Mouse (Mus musculus) kidney, adult 2 months (tissue): Measurements from ENCODE around the gene Fras1. TPM values are rescaled to one million over a fixed set of nuclear protein-coding genes. Genes with fewer than 3 reads are reported as not detected.

ENCODE experiments used
- DNase-seq: peaks from one replicate; pipeline ENCODE4 v3.0.0; 2021
- H3K27ac ChIP-seq: fragments of 200-500 bp; 2 replicates; pipeline ENCODE4 v1.5.1; 2012; ENCODE audit warnings: low read depth, low read length, control low read depth, inconsistent platforms; ENCODE audit not compliant: insufficient read depth
- H3K27me3 ChIP-seq: fragments of 200-500 bp; replicated peaks from 2 replicates; pipeline ENCODE4 v1.6.1; 2012; ENCODE audit warnings: mild to moderate bottlenecking, moderate library complexity, low read length, inconsistent platforms; ENCODE audit not compliant: control insufficient read depth, insufficient read depth
- H3K36me3 ChIP-seq: fragments of 200-500 bp; 2 replicates; pipeline ENCODE4 v1.6.1; 2012; ENCODE audit warnings: mild to moderate bottlenecking, moderate library complexity, low read length, inconsistent platforms; ENCODE audit not compliant: control insufficient read depth, insufficient read depth
- H3K4me1 ChIP-seq: fragments of 200-500 bp; 2 replicates; pipeline ENCODE4 v1.6.1; 2011; ENCODE audit warnings: low read length; ENCODE audit not compliant: control insufficient read depth, insufficient read depth
- H3K4me3 ChIP-seq: fragments of 200-500 bp; 2 replicates; pipeline ENCODE4 v1.5.1; 2011; ENCODE audit warnings: mild to moderate bottlenecking, low read depth, low read length, control low read depth; ENCODE audit not compliant: insufficient read depth
- CTCF ChIP-seq: fragments of 200-500 bp; conservative IDR thresholded peaks from 2 replicates; pipeline ENCODE4 v1.5.1; 2011; ENCODE audit warnings: low read depth, mild to moderate bottlenecking, control low read depth, low read length, moderate library complexity, mixed read lengths; ENCODE audit not compliant: insufficient read depth, insufficient read length
- POLR2A ChIP-seq: fragments of 200-500 bp; IDR thresholded peaks from one replicate; pipeline ENCODE4 v1.6.1; 2011; ENCODE audit warnings: low read depth, low read length, control low read depth
- WGBS: fragments of 180-500 bp; shearing (Covaris S2); methylation state at CpG from one replicate; pipeline ENCODE4 v1.1.7; 2018; 5-methylcytosine and 5-hydroxymethylcytosine counted together
- polyA plus RNA-seq: library from polyadenylated mRNA; depleted of rRNA; stranded (reverse); fragments of >200 nt; gene quantifications from 2 replicates; pipeline ENCODE4 v1.2.3, GENCODE M21; 2012

The Fras1 gene
- polyA plus RNA-seq, 1 experiment = 6.1 TPM

GRCm38 (mm10) chr5:96402555-96402954, 28.8 kb downstream of the Fras1 start:
- H3K27me3 ChIP-seq = no peaks in the 10 kb centered on the region
- no peak overlapping the region for H3K4me3 ChIP-seq
- H3K4me1 ChIP-seq = peaks cover 8% of the 10 kb centered on the region; the same call in 1 of the 2 replicates
- TF ChIP-seq CTCF (no peak), POLR2A (no peak)
- 51% methylated on average over 3 of the region's 3 CpGs for WGBS
- H3K27ac ChIP-seq = peak overlapping the region; percentile 85
- H3K36me3 ChIP-seq = no peaks in the 10 kb centered on the region
- peak; percentile 90 for DNase-seq

DNA sequence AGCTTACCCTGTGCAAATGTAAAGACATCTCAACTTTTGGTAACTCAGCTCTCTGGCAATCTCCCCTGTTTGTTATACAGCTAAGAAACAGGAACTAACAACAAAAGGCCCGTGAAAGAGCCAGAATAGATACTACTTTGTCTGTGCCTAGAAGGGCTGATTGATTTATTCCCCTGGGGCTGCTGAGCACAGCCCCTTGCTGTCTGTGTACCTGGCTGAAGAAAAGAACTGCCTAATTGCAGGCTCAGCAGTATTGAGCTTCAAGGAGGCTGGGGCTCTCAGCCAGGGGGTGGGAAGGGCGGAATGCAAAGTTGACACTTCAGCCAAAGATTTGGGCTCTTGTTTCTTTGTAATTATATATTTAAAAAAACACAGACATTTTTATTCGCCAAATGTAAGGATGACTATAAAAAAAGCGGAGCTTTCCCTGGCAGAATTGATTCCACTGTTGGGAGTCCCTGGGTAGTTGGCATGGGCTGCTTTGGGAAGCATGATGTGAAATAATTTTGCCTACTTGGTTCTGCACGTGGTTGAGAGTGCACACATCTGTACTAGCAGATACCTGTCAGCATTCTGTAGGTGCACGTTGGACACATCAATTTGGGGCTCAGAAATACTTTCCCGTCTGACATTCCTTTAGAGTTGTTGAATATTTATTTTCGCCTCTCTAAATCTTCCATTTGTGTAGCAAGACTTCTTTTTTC, 31.5 kb downstream of the Fras1 start:
- H3K4me1 ChIP-seq = peaks cover 8% of the 10 kb centered on the region; the same call in 1 of the 2 replicates
- H3K27ac ChIP-seq = no peak overlapping the region
- H3K27me3 ChIP-seq = no peaks in the 10 kb centered on the region
- 63% methylated on average over 8 of the region's 8 CpGs for WGBS
- no peak for DNase-seq
- no peak overlapping the region for H3K4me3 ChIP-seq
- H3K36me3 ChIP-seq = no peaks in the 10 kb centered on the region
- TF ChIP-seq POLR2A (no peak), CTCF (no peak)

GRCm38 (mm10) chr5:96408291-96408690, 34.5 kb downstream of the Fras1 start:
- Histone ChIP-seq H3K4me3 (no peak overlapping the region), H3K27me3 (no peaks in the 10 kb centered on the region), H3K36me3 (no peaks in the 10 kb centered on the region), H3K27ac (no peak overlapping the region), H3K4me1 (peaks cover 5% of the 10 kb centered on the region; the same call in 1 of the 2 replicates)
- no peak for DNase-seq
- TF ChIP-seq POLR2A (no peak), CTCF (no peak)
- WGBS = 69% methylated on average over 2 of the region's 2 CpGs

DNA sequence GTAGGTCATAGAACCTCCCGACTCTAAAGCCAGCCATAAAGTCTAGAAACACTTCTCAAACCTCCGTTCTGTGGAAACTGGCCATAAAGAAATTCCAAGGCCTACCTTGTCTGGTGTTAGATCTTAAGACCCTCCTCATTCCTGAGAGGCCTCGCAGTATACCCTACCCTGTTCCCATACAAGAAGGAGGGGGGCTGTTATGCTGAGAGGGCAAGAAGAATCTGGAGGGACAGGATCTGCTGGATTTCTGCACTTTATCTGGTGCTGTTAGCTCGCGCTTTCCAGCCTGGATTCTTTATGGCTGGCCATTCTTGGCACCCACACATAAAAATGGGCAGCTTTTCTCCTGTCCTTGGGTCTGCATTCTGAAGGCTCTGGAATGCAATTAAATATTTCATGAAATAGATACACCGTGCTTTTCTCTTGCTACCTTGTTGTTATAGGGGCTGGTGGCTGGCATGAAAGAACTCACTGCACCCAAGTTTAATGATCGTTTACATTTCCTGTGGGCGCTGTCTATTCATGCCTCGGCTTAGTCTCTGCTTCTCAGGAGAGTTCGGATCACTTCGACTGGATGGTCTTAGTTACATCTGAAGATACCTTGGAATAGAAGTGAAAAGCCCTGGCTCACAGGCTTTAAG, 39.1 kb downstream of the Fras1 start:
- DNase-seq = peak; percentile 31
- no peak overlapping the region for H3K4me3 ChIP-seq
- H3K36me3 ChIP-seq = no peaks in the 10 kb centered on the region
- H3K27me3 ChIP-seq = no peaks in the 10 kb centered on the region
- WGBS = 52% methylated on average over 11 of the region's 11 CpGs
- H3K4me1 ChIP-seq = peaks cover 5% of the 10 kb centered on the region; the same call in 1 of the 2 replicates
- TF ChIP-seq CTCF = no peak
- no peak for TF ChIP-seq POLR2A
- H3K27ac ChIP-seq = peak overlapping the region; percentile 16; the same call in 1 of the 2 replicates

DNA sequence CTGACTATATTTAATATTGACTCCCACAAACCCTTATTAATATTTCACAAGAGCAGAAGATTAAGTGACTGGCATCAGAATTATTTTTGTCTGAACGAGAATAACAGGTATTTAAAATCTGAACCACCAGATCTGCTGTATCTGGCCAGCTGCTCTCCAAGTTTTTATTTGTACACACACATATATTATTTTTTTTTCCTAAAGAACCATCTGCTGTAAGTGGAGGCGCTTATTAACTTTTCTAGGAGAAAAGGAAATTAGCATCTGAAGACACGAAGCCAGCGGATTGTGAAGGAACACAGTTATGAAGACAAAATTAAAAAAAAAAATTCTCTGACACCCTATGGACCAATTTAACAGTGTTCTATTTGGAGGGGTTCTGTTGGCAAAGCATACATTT, 43.4 kb downstream of the Fras1 start:
- DNase-seq = no peak
- no peak overlapping the region for H3K4me3 ChIP-seq
- no peak overlapping the region for H3K27ac ChIP-seq
- WGBS = 85% methylated on average over 4 of the region's 4 CpGs
- H3K27me3 ChIP-seq = no peaks in the 10 kb centered on the region
- no peak for TF ChIP-seq POLR2A
- TF ChIP-seq CTCF = no peak
- H3K4me1 ChIP-seq = peaks cover 9% of the 10 kb centered on the region; the same call in 1 of the 2 replicates
- no peaks in the 10 kb centered on the region for H3K36me3 ChIP-seq

- no peak for DNase-seq
- no peak overlapping the region for H3K4me3 ChIP-seq
- peaks cover 4% of the 10 kb centered on the region; the same call in 1 of the 2 replicates for H3K4me1 ChIP-seq
- no peaks in the 10 kb centered on the region for H3K27me3 ChIP-seq
- TF ChIP-seq POLR2A = no peak
- no peak for TF ChIP-seq CTCF
- 68% methylated on average over 3 of the region's 3 CpGs for WGBS
- no peak overlapping the region for H3K27ac ChIP-seq
- H3K36me3 ChIP-seq = no peaks in the 10 kb centered on the region
Measured at GRCm38 (mm10) chr5:96421550-96421949, 47.8 kb downstream of the Fras1 start.

DNA sequence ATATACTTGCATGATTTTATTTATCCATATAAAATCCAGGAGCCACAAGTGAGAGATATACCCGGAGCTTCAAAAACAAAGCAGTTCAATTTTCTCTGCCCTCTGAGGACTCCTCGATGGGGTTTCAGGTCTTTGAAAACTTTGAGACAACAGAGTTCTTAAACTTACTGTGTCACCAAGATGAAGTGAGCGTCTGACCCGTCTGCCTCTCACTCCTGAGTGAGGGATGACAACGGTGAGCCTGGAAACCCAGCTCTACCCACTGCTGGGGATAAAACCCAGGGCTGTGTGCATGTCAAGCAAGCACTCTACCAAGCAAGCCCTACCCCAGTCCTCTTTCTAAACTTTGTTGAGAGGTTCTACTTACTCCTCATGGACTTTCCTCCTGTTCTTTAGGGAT, 49.0 kb downstream of the Fras1 start:
- Histone ChIP-seq H3K27ac (no peak overlapping the region), H3K36me3 (no peaks in the 10 kb centered on the region), H3K4me3 (no peak overlapping the region), H3K27me3 (no peaks in the 10 kb centered on the region), H3K4me1 (peaks cover 4% of the 10 kb centered on the region; the same call in 1 of the 2 replicates)
- WGBS = 90% methylated on average over 5 of the region's 5 CpGs
- DNase-seq = no peak
- no peak for TF ChIP-seq CTCF
- TF ChIP-seq POLR2A = no peak
